Mouse (Mus musculus) right cerebral cortex, adult 18-20 months (tissue): ENCODE data around the gene Il1r1.

Source experiments
- DNase-seq: peaks from one replicate; pipeline ENCODE4 v3.0.0; 2022; ENCODE audit warnings: mixed read lengths

Il1r1 gene

DNA sequence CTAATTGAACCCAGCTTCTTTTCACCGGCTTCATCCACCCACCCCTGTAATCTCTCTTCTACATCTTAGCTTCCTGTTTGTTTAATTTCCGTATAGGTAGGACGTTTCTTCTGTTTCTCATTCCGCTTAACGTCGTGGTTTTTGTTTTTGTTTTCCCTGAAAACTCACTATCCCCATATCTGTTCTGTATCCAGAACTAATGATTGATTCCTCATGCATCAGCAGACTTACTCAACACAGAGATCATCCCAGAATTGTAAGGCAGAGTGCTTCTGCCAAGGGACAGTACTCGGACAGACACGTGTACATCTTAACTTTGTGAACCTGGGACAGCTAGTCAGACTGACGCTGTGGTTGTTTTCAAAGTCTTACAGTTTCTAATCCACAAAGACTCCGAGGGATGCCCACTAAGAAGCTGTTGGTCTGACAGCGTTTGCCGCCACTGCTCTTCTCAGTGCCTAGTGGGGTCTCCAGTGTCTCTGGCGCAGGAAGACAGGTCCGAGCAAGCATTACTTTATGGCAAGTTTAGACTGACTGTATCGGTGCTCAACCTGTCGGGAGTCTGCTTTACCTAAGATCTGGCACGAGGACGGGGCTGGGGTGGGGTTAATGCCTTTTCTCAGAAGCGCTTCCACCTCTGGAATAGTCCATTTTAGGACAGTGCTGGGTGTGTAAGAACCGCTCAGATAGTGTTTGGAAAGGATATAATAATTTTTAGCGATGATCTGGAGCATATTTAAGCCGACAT lies 100.2 kb downstream of the Il1r1 start:
- no peak for DNase-seq

DNA sequence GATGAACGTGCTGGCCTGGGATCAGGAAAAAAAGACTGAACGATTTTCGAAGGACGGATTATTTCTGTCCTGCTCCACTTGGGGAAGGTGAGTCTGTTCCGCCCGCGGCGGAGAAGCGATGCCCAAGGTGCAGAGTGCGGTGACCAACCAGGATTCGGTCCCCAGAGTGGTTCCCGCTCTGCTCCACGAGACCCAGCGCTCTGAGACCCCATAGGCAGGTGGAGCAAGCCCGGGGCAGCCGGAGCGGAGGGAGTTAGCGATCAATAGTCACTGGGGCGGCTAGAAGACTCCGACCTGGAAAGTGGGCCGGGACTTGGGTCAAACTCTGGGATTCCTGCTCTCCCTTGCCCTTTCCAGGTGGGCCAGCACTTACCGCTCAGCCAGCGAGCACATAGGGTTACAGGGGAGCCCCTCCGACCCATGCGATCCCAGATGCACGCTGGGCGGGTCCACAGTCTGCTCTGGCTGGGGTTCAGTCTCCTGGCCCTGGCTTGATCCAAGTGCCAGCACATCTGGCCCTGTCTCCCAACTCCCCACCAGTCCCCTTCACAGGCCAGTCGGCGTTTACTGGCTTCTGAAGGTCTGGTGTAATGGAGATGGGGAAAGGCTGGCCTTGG lies 100.9 kb downstream of the Il1r1 start:
- DNase-seq = no peak

DNA sequence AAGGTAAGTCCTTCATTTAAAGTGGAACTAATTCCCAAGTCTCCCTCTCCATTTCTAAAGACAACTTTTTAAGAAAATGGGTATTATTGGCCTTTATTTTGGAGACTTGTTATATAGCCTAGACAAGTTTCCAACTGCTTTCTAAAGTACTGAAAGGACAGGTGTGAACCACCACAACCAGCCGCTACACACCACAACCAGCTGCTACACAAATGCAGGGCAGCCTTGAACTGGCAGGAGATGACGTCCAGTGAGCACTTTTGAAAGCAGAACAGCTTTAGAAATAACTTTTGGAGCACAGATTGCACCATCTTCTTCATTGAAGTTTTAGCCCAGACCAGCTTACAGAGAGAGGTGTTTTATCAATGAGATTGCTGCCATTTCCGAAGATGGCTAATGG lies 102.7 kb downstream of the Il1r1 start:
- no peak for DNase-seq

DNA sequence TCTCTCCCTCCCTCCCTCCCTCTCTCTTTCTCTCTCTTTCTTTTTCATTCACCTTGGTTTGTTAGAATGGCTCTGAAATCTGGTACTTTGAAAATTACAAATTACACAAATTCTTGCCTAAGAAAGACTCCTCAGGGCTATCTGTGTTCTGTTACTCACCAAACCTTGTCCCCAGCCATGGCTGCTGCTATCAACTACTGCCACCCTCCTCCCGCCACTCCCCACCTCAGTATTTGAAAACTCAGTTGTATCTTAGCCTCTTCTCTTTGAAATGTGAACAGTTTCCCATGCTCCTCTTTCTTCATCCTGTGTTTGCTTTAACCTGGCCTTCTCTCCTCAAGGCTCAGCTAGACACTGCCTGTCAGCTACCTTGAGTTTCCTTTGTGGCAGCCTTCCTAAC lies 104.6 kb downstream of the Il1r1 start:
- no peak for DNase-seq

DNA sequence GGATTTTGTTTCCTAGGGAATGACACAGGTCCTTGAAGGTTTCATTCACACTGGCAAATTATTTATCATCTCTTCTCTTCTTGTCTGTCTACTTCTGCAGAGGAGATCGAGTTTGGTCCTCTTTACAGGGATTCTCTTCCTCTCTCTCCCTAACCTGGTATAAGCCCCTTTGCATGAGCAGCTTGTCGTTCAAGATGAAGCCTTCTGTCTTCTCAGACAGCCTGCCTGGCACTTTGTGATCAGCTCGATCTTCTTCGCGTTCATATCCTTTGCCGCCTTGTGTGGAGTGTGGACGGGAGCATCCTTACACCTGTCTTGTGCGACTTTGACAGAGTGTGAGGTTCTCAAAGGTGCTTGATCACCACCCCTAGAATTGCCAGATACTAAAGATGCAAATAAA lies 105.3 kb downstream of the Il1r1 start:
- no peak for DNase-seq

DNA sequence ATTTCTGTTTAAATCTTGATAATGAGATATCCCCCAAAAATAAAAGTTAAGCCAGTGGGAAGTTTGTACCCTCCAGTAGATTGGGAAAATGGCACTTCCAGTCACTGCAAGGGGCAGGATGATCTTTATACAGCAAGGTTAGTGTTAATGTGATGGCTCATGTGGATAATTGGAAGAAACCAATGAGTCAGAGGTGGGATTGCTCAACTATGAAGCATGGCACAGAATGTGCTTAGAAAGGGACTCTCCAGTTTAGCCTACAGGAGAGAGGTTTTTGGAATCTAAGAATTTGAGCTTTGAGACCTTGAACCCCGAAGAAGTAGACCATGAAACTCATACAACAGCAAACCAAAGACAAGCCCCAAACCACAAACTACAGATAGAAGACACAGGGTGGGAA lies 114.5 kb downstream of the Il1r1 start:
- DNase-seq = no peak

DNA sequence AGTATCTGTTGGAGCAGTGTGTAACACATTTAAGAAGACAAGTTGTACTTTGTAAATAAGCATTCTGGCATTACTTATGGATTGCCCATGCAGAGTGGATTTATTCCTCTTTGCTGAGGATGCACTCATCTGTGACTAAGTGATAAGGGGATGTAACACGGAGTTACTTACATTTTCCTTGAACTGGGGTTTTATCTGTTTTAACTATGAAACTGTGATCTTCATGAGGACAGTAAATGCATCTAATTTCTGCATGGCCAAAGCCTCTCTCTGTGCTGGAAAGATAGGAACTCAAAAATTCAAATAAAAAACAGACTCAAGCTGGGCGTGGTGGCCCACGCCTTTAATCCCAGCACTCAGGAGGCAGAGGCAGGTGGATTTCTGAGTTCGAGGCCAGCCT lies 115.2 kb downstream of the Il1r1 start:
- DNase-seq = no peak

DNA sequence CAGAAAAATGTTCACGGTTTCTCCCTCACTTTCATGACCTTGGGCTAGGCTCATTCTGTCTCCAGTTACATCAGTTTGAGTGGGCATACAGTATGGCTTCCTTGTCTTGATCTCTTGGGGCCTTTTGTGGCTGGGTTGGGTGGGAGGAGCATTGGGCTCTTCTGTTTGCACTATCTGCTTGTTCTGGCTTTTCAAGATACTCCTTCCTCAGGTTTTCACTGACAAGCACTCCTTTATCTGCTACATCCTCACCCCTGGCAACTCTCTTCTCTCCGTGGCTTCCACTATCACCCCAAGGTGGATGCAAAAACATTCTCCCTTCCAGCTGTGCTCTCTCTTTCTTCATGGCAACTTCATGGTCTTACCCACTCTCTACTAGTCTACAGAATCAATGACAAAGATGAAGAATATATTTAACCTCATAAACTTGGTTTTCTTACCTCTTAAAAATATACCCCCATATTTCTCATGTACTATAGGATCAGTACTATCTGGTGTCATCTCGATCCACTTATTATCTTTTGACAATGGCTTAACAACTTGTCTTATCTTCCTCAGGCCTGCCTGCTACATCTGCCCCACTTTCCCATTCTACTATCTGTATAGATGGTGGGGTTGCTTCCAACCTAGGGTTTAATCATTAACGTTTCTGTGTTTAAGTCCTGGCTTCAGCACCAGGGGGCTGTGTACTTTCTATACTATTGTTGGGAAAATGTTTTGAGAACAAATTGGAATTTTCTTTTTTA lies 127.5 kb downstream of the Il1r1 start:
- DNase-seq = no peak

DNA sequence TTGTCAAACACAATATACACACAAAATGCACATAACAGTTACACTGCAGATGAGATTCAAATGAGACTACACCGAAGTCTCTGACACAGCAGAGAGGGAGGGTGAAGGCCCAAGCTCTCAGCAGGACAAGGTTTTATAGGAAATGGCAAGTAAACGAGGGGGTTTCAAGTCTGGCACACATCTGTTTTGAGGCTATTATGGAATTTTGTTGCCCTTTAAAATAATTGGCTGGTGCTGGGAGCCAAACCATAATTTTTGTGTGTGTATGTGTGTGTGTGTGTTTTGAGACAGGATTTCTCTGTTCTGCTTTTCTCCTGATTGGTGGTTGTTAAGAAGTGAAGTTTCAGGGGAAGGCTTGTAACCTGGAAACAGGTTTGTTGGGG lies 128.0 kb downstream of the Il1r1 start:
- DNase-seq = no peak

DNA sequence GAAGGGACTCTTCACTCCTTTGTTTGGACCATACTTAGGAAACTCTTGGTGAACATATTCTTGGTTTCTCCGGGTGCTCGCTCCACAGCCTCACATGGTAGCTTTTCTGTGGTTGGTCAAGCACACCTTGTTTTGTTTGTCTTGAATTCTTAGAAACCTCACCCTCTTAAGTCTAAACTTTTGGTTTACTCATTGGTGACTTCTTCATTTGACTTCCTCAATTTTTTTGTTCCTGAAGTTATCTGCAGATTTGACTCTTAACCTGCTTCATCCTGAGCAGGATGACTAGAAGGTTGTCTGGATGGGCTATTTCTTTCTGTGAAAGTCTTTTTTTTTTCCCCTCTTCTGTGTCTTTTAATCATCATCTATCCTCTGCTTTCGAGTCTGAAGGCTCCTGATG lies 129.8 kb downstream of the Il1r1 start:
- no peak for DNase-seq

DNA sequence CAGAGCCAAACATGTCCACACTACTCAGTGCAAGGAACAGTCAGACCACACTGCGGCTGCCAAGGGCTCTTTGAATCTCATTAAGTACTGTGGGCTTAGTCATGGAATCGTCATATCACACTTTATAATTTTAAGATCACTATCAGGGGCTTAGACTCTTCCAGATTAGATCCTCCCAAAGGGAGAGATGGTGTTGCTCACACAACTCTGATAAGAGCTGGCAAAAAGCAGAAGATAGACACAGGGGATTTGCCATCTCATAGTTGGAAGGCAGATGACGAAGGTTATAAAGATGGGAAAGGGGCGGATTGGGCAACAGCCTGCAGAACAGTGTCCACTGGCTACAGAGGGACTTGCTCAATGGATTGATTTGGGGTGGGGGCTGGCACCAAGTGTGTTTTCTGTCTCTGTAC lies 130.6 kb downstream of the Il1r1 start:
- no peak for DNase-seq

DNA sequence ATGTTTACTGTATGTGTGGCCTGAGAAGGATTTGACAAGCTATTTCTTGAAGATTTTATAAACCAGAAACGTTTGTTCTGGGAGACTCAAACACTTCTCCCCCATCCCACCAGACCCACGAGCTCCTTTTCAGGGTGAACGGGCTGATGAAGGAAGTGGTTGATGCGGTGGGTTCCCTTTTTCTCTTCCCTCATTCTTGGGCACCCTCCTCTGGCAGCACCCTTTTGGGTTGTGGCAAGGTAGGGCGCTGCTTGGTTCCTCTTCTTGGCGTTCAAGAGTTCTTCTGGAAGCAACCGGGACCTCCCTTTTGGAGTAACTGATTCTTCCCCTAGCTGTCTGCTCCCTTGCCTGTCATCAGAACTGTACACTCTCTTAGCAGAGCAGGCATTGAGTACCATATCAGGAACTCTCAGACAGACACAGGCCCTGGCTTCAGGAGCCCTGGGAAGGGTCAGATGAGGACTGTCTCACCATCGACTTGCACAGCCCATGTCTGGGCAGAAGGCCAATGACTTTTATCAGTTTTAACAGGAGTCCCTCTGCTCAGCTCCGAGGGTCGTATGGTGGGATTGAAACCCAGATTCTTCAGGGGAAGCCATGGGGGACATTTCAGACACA lies 131.1 kb downstream of the Il1r1 start:
- DNase-seq = no peak

DNA sequence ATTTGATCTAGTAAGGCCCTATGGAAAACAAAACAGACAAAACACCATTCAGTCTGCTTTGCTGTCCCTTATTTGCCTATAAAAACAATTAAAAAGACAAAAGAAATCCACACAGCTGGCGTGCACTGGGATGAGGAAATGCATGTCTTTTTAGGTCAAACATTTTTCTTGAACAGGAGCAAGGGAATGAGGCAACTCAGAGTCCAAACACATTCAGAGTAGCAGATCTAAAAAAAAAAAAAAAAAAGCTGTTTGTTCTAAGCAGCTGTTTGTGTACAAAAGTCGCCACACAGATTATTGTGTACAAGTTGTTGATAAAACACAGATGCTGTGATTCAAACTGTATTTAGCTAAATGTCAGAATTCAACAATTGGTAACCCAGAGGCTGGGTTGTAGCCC lies 133.0 kb downstream of the Il1r1 start:
- no peak for DNase-seq

DNA sequence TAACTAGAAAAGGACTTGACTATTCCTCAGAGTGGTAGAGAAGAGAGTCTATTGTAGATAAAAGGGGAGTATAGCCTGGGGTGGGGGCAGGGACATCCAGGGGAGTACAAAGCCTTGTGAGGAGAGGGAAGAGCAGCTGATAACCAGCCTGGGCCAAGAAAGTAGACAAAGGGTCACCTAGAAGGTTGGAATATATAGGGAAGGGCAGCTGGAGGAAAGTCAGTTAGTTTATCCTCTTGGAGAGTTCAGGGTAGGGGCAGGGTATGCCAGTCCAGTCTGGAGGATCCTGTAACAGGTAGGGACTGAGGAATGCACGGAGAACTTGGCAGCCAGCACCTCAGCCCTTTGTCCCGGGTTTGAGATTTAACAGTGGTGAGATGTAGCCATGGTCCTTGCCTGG lies 133.5 kb downstream of the Il1r1 start:
- DNase-seq = no peak

DNA sequence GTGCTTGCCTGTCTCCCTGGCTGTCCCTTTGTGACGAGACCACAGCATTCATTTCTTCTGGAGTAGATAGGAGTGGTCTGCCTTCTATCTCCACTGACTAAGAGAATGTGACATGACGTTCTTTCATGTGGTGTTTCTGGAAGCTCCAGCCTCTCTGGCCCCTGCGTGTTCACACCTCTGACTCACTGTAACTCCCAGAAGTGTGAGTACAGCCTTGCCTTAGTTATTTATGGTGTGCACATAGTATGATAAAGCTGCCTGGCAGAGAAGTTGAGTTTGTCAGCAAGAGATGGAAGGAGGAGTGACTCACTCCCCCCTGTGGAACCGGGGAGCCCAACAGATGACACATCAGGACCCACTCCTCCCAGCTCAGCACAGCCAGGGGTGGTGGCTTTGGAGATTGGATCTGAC lies 133.9 kb downstream of the Il1r1 start:
- DNase-seq = peak; percentile 80

DNA sequence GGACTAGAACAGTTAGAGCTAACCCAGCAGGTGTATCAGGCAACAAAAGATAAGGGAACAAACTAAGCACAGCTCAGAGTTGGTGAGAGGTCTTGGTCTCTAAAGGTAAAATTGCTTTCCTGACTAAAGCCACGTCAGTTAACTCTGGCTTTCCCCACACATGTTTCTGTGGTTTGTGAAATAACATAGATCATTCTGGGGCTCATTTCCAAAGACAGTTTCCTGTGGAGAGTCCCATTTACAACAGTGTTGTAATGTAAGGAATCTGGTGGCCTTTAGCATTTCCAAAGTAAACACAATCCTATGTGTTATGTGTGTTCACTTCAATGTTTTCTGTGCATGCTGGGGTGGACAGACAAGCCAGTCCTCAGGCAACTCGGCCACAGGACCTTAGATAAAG lies 134.9 kb downstream of the Il1r1 start:
- DNase-seq = no peak

DNA sequence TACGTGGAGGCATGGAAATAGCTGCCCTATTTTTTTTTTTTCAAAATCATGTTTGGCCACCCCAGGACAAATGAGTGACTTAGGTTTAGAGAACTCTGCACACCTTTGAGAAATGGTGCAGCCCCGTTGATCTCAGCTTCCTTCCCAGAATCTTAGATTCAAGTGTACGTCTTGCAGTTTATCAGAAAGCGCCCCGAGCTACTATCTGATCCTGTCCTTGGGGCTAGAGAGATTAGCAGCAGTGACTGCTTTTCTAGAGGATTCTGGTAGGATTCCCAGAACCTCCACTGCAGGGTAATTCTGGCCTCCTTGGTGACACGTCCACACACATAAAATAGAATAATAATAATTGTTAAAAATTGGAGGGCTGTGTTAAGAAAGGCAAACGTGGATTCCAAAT lies 136.1 kb downstream of the Il1r1 start:
- DNase-seq = no peak

DNA sequence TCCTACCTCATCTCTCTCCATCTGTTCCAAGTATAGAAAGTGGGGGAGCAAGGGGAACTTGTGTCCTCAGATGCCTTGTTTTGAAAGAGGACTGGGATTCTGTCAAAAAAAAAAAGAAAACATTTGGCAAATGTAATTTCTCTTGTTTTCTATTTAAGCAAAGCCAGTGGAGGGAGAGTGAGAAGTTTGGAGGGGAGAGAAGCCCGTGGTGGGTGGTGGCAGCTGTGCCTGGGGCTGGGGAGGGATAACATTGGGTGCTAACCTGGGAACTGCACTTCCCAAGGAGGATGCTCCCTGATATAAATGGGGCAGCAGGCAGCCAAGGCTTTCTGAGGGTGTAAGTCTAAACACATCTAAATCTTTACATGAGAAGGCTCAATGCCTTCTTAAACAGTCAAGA lies 136.7 kb downstream of the Il1r1 start:
- no peak for DNase-seq

DNA sequence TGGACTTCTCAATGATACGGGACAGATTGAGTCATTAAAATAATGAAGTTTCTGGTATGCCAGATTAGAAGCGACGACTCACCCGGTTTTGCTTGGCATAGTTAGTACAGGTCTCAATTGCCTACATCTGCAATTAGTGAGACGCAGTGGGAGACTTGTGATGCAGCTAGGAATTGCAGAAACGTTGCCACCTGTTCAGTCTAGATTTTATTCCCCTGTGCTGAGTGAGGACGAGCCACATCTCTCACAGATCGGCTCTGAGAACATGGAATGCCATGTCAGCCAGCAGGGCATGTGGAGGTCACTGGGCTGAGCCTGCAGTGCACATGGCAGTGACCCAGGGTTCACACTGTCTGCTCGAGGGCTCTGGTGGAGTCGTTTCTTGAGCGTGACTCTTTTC lies 137.9 kb downstream of the Il1r1 start:
- no peak for DNase-seq
